Mouse (Mus musculus): ENCODE measurements around the gene Peak1.

DNA sequence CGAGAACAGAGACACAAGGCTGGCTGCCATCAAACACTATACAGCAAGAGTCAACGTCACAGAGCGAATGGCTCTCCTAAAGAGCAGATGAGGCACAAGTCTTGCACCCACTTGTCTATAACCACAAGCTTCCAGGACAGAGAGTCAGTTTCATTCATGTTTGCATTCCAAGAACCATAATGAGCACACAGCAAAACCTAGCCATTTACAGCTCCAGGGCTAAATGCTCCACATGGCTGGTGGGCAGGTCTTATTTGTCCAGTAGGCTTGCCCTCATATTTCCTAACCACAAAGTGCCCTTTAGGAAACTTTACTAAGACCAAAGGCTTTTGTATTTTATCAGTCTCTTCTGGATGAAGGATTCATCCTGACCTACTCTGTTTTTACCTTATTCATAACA lies 54.6 kb downstream of the Peak1 start:
- no peak for TF ChIP-seq CTCF (IDR thresholded peaks at IDR 0.05; ENCODE audit: extremely low read depth, insufficient read depth, low read length)
- no peak for TF ChIP-seq POLR2A (IDR thresholded peaks at IDR 0.05; ENCODE audit: extremely low read depth, insufficient read depth, low read length)
